Mouse (Mus musculus) splenic B cell, adult 2 months (primary cell): ENCODE measurements around the gene Rpl38.

Experiments
- DNase-seq: peaks from one replicate; pipeline ENCODE4 v3.0.0-alpha.2; 2011; ENCODE audit warnings: low read depth, low spot score
- H3K27me3 ChIP-seq: 2 replicates; pipeline ENCODE4 v1.6.1; 2012; ENCODE audit warnings: mild to moderate bottlenecking, low read length, moderate library complexity, mixed read lengths; ENCODE audit not compliant: control insufficient read depth, poor library complexity, insufficient read depth, severe bottlenecking
- H3K36me3 ChIP-seq: 2 replicates; pipeline ENCODE4 v1.6.1; 2012; ENCODE audit warnings: mild to moderate bottlenecking, low read length, moderate library complexity, mixed read lengths; ENCODE audit not compliant: control insufficient read depth, poor library complexity, insufficient read depth, severe bottlenecking

Gene Rpl38

GRCm38 (mm10) chr11:114694451-114694850 is 26.1 kb downstream of the Rpl38 start:
- Histone ChIP-seq H3K36me3 (no peaks in the 10 kb centered on the region), H3K27me3 (no peaks in the 10 kb centered on the region)
- no peak for DNase-seq

- no peaks in the 10 kb centered on the region for H3K36me3 ChIP-seq
- DNase-seq, result no peak
- no peaks in the 10 kb centered on the region for H3K27me3 ChIP-seq
These were observed 30.2 kb downstream of the Rpl38 start for GRCm38 (mm10) chr11:114698496-114698895.

- DNase-seq, result no peak
- Histone ChIP-seq H3K27me3 (no peaks in the 10 kb centered on the region), H3K36me3 (no peaks in the 10 kb centered on the region)
These were observed 31.2 kb downstream of the Rpl38 start for GRCm38 (mm10) chr11:114699511-114699910.

- H3K27me3 ChIP-seq, result no peaks in the 10 kb centered on the region
- peak; percentile 69 for DNase-seq
- no peaks in the 10 kb centered on the region for H3K36me3 ChIP-seq
These were observed 34.1 kb downstream of the Rpl38 start for GRCm38 (mm10) chr11:114702311-114702995.

GRCm38 (mm10) chr11:114702996-114703361 is 34.7 kb downstream of the Rpl38 start:
- no peak for DNase-seq
- H3K36me3 ChIP-seq, result no peaks in the 10 kb centered on the region
- no peaks in the 10 kb centered on the region for H3K27me3 ChIP-seq

GRCm38 (mm10) chr11:114704071-114704913 is 36.0 kb downstream of the Rpl38 start:
- H3K36me3 ChIP-seq, result no peaks in the 10 kb centered on the region
- no peaks in the 10 kb centered on the region for H3K27me3 ChIP-seq
- DNase-seq, result no peak

GRCm38 (mm10) chr11:114706358-114706757 is 38.0 kb downstream of the Rpl38 start:
- no peaks in the 10 kb centered on the region for H3K27me3 ChIP-seq
- H3K36me3 ChIP-seq, result no peaks in the 10 kb centered on the region
- no peak for DNase-seq

GRCm38 (mm10) chr11:114711393-114711792 is 43.1 kb downstream of the Rpl38 start:
- Histone ChIP-seq H3K36me3 (no peaks in the 10 kb centered on the region), H3K27me3 (no peaks in the 10 kb centered on the region)
- no peak for DNase-seq

- Histone ChIP-seq H3K27me3 (no peaks in the 10 kb centered on the region), H3K36me3 (no peaks in the 10 kb centered on the region)
- DNase-seq, result no peak
These were observed 43.5 kb downstream of the Rpl38 start for GRCm38 (mm10) chr11:114711861-114712260.

GRCm38 (mm10) chr11:114714526-114714925 is 46.2 kb downstream of the Rpl38 start:
- Histone ChIP-seq H3K36me3 (no peaks in the 10 kb centered on the region), H3K27me3 (no peaks in the 10 kb centered on the region)
- DNase-seq, result no peak

GRCm38 (mm10) chr11:114715531-114715930 is 47.2 kb downstream of the Rpl38 start:
- Histone ChIP-seq H3K36me3 (no peaks in the 10 kb centered on the region), H3K27me3 (no peaks in the 10 kb centered on the region; the same call in 1 of the 2 replicates)
- DNase-seq, result no peak

- H3K27me3 ChIP-seq, result no peaks in the 10 kb centered on the region; the same call in 1 of the 2 replicates
- DNase-seq, result no peak
- H3K36me3 ChIP-seq, result no peaks in the 10 kb centered on the region
These were observed 52.2 kb downstream of the Rpl38 start for GRCm38 (mm10) chr11:114720535-114720934.
